Mouse (Mus musculus): ENCODE measurements at regions not wholly inside any gene's neighbourhood (a gene's known extent, or its start where the extent isn't known, plus 50 kb on each side); places are given as distances from the start of the nearest gene placed in this dataset.

DNA sequence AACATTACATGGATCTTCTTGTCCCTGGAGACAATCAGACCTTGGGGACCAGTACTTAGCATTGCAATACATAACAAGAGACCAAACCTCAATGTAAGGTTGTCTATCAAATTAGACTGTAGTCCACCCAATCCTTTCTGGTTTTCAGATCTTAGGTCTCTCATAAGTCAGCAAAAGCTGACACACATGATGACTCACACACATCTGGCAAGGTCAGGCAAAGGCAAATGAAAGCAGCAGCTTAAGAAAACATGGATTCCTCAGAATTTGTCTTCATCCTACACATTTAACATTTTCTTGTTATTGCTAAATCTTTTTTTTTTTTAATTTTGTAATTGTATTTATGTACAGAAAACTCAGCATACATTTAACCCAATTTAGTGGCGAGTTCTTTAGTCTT is 52.0 kb downstream of the Gm11983 start:
- DNase-seq = no peak

- no peak for DNase-seq
These were observed 54.6 kb downstream of the Gm11983 start for GRCm38 (mm10) chr11:6782826-6783225.

DNA sequence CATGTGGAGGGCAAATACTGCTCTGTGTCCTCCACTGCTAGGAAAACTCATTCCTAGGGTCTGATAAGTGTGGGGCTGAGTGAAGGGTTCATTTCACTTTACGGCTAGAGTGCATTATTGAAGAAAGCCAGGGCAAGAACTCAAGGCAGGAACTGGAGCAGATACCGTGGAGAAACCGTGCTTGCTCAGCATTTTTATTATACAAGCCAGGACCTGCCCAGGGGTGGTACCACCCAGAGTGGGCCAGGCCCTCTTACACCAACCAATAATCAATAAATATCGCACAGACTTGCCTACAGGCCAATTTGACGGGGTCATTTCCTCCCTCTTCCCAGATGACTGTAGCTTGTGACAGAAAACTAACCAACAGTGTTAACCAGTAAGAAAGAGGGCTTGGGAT is 57.7 kb downstream of the Gm11983 start:
- no peak for DNase-seq

DNA sequence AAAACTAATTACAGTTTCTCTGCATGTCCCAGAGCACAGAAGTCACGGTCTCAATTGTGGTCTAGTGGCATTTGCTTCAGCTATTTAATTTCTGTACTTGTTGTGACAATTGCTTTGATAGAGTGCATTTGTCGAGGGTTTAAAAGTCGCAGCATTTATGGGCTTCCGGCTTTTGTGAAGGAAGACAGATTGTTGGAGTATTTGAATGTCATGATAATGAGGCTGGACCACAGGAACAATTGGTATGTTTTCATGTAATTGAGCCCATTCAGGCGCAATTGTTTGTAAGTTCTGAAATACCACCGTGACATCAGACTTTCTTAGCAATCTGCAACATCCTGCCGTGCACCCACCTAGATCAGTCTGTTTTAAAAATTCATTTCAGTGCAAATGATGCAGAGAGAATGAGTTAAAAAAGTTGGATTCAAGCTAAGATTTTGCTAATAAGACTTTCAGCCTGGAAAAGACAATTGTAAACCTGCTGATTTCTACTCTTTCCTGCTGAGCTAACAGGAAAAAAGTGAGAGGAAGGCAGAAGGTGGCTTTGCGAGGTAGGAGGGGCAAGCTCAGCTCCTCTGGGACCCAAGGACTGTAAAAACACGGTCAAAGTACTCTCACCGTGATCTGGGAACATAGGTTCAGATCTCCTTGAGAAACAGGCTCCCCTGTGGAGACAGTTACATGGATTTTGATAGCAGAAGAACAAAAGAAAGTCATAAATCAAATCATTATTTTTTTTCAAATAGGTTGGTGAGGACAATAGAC is 58.7 kb downstream of the Gm11983 start:
- no peak for DNase-seq

DNA sequence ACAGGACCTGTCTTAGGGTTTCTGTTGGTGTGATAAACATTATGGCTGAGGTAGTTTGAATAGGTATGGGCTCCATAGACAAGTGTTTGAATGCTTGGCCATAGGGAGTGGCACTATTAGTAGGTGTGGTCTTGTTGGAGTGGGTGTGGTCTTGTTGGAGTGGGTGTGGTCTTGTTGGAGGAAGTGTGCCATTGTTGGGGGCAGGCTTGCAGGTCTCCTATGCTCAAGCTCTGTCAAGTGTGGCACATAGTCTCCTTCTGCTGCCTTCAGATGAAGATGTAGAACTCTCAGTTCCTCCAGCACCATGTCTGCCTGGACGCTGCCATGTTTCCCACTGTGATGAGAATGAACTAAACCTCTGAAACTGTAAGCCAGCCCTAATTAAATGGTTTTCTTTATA is 59.9 kb downstream of the Gm11983 start:
- no peak for DNase-seq

GRCm38 (mm10) chr11:6774656-6775055 is 62.8 kb downstream of the Gm11983 start:
- no peak for DNase-seq

- DNase-seq = no peak
These were observed 63.5 kb downstream of the Gm11983 start for GRCm38 (mm10) chr11:6773951-6774350.

DNA sequence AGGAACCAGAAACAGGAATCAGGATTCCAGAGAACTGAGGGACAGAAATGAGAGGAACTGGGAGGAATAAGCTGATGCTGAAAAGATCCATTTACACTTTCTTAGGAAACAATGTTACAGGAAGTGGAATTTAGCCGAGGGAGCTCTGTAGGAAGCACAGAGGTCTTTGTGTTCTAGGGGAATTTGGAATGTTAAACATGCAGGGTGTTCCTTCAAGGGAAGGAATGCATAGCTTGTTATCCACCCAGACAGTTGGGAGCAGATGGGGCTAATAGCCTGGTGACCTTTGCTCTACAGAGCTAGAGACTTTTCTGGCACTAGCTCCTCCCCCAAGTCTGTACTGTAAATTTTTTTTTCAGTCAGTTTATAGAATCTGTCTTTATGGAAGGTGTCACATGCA is 64.1 kb downstream of the Gm11983 start:
- no peak for DNase-seq

- DNase-seq = no peak
These were observed 68.1 kb downstream of the Gm11983 start for GRCm38 (mm10) chr11:6769437-6769765.

- DNase-seq = peak; percentile 80 to 81
These were observed 68.6 kb downstream of the Gm11983 start for GRCm38 (mm10) chr11:6768599-6769436.

DNA sequence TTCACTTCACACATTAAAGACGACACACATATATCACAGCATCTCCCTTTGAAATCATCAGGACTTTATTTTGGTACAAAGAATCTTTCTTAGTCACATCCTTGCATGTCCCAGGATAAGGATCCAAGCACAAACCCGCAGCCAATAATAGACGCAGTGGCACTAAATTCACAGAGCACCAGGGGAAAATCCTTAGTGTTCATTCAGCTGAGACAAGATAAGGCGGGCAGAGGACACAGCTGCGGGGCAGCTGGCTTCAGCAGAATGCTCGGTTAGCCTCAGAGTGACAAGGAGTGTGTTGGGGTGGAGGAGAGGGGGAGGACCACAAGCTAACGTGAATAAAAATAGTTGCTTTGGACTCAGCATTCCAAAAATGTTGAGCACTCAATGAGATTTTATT is 70.7 kb downstream of the Gm11983 start:
- DNase-seq = no peak

DNA sequence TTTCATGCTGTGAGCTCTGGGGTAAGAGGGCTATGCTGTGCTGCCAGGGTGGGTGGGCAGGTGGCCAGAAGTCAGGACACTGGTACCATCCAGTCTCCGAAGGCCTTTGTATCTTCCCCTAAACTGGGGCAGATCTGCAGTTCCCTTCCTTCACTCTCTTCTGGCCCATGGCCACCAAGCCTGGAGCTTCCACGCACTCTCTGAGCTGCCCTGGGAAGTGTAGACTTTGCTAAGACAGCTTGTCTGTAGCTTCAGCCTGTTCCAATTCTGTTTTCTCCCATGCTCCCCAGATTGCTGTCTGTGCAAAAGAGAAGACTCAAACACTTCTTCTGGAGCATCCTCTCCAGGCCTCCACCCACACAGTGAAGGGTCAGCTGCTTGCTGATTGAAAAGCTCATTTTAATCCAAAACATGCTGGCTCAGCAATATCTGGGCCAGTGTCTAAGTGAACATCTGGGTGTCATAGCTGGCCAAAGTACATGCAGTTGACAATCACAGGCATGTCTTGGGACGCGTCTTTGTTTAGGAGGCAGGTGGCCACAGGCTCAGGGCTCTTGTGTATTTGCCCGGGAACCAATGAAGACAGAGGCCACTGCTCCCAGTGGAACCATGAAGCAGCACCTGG is 72.0 kb downstream of the Gm11983 start:
- no peak for DNase-seq

GRCm38 (mm10) chr11:6764186-6764585 is 73.3 kb downstream of the Gm11983 start:
- no peak for DNase-seq

DNA sequence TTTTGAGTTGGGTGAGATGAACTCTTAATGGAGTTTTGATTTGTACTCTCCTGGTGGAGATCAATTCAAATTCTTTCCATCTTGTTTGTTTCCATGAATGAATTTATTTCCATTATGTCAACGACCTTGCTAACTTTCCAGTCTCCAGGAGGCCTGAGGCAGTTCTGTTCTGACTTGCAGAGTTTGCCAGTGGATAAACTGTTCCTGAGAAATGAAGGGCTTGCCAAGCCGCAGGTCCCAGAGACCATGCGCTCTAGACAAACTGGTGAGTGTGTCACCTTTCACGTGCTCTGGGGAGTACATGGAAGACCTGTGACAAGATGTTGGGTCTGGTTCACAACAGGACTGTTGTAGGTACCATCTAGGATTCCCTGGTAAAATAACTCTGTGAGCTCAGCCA is 74.5 kb downstream of the Gm11983 start:
- no peak for DNase-seq

- DNase-seq = no peak
These were observed 75.4 kb downstream of the Gm11983 start for GRCm38 (mm10) chr11:6761876-6762628.

DNA sequence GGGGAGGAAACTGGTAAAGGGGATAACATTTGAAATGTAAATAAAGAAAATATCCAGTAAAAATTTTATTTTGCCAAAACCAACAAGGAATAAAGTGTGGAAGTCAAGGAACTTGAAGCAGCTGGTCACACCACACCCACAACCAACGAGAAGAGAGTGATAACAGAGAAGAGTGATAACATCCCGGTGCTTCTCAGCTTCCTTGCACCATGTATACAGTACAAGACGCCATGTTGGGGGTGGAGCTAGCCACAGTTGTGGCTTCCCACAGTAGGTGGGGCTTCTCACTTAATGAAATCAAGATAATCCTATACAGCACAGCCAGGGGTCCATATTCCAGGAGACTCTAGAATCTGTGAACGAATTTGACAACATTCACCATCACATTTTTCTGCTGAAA is 77.9 kb downstream of the Gm11983 start:
- no peak for DNase-seq

DNA sequence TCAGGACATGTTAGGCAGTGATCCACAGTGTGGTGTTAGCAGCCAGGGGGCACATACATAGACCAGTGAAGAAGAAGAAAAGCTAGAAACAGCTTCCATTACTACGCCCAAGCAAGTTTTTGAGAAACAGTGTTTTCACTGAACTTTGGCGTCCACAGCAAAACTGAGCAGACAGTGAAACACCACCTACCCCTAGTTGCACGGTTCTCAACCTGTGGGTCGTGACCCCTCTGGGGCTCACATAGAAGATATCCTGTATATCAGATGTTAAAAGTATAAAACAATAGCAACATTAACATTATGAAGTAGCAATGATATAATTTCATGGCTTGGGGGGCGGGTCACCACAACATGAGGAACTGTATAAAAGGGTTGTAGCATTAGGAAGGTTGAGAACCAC is 81.1 kb downstream of the Ramp3 start:
- no peak for DNase-seq

DNA sequence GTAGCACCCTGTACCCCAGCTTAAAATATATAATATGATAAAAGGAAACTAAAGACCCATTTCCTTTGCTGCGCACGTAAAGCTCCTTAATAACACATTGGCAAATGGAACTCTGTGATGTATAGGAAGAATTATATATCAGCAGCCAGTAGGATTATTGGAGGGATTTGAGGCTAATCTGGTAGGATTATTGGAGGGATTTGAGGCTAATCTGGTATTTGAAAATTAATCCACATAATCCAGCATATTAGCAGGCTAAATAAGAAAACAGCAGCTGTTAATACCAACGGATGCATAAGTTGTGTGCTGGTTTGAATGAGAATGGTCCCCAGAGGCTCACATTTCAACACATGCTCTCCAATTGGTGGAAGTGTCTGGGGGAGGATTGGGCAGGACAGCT is 80.3 kb downstream of the Ramp3 start:
- no peak for DNase-seq

DNA sequence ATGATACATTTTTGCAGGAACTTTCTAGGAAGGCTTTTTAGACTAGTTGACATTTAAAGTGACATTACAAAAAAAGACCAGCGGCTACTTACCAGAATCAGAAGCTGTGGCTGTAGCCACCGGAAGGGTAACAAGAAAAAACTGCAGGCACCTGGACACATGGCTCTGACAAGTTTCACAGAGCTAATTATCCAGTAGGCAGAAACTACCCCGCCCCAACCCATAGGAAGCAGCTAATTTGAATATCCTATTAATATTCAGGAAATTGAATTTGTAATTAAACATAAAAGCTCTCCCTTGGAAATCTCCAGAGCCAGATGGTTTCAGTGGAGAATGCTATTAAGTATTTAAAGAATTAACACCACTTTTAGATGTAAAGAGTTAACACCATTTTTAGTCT is 79.8 kb downstream of the Ramp3 start:
- no peak for DNase-seq

DNA sequence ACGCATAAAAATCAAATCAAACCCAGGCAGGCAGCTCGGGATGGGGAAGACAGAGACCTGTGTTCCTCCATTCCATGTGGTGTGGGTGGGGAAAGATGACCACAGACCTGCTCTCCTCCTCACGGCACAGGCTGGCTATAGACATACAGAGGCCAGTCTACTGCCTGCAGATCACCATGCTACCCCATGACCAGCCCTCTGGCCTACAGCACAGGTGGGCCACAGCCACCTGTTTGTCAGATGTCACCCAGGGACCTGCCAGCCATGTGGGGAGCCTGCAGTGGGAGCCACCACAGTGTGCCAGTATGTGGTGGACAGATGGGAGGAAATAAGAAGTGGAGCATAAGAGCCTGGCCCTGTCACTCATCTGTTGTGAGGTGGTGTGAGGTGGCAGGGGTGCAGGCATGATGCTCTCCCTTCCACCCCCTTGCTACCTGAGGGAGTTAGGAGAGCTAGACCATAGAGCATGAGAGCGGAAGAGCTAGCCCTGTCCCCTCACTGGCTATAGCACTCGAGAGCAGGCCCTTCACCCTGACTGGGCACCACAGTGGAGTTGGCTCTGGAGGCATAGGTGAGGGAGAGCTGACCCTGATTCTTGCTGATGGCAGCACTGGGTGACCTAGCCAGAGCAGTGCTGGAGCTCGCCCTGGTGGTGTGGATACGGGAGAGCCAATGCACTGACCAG is 76.6 kb downstream of the Ramp3 start:
- no peak for DNase-seq

GRCm38 (mm10) chr11:6731505-6731904 is 73.2 kb downstream of the Ramp3 start:
- no peak for DNase-seq

All from B cell, adult 2 months (primary cell).